Mouse (Mus musculus): ENCODE measurements around the gene Pmf1. TPM values are rescaled to one million over a fixed set of nuclear protein-coding genes. Genes with fewer than 3 reads are reported as not detected.

The Pmf1 gene
- polyA plus RNA-seq, 2 experiments = 99.9 to 109 TPM

DNA sequence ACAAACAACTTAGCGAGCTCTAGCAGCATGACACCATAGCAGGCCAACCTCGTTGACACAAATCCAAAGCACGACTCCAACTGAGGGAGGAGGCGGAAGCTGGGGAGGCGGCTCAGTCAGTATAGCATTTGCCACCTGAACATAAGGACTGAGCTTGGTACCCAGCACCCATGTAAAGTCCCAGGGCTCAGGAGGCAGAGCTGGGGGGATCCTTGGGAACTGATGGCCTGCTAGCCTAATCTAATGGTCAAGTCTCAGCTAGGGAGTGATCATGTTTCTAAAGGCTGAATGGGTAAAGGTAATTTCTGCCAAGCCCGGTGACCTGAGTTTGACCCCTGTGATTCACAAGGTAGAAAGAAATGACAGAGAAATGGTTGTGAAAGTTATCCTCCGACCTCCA, 2.6 kb downstream of the Pmf1 start:
- no peak for DNase-seq (ENCODE audit: low spot score)

DNA sequence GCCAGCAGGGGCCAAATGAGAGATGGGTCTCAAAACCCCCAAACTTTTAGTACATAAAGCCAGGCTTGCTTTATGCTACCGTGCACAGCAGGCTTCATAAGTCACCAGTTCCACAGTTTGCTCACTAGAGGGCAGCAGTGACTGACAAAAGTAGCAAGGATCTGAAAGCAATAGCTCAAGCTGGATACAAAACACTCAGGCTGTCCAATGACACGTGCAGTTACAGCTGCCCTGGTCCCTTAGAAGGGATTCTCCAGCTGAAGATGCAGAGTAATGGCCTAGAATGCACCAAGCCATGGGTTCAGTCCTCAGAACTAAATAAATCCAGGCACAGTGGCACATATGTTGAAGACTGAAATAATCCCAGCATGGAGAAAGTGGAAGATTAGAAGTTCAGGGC, 3.0 kb downstream of the Pmf1 start:
- Histone ChIP-seq H3K27ac (replicated peaks; ENCODE audit: low read depth, low read length) (no peak overlapping the region), H3K9ac (ENCODE audit: low read depth, low read length, severe bottlenecking) (no peak overlapping the region), H3K27me3 (ENCODE audit: control insufficient read depth, insufficient read depth, low read length) (no peaks in the 10 kb centered on the region), H3K9me3 (ENCODE audit: control insufficient read depth, low read length) (no peaks in the 10 kb centered on the region), H3K4me3 (replicated peaks; ENCODE audit: low read length) (no peak overlapping the region), H3K4me2 (replicated peaks; ENCODE audit: low read depth, low read length, severe bottlenecking) (no peak overlapping the region), H3K36me3 (ENCODE audit: control insufficient read depth, insufficient read depth, low read length) (peaks cover 22% of the 10 kb centered on the region), H3K4me1 (ENCODE audit: control insufficient read depth, insufficient read depth, low read length) (peaks cover 10% of the 10 kb centered on the region; the same call in 1 of the 2 replicates)
- TF ChIP-seq POLR2A (IDR thresholded peaks at IDR 0.05; ENCODE audit: borderline replicate concordance, extremely low read depth, insufficient read depth, insufficient read length) = no peak
- peak; percentile 93 for DNase-seq (ENCODE audit: low spot score)
- WGBS = 2% methylated on average over 2 of the region's 2 CpGs
- peak; percentile 10; the same call in 1 of the 2 replicates for ATAC-seq (ENCODE audit: low FRiP score, low read depth)

More for the DNA sequence above, 2.6 kb downstream of the Pmf1 start:
- no peak overlapping the region for H3K9ac ChIP-seq (ENCODE audit: low read depth, low read length, severe bottlenecking)
- WGBS = 56% methylated on average over 7 of the region's 7 CpGs
- H3K4me1 ChIP-seq (ENCODE audit: control insufficient read depth, insufficient read depth, low read length) = peaks cover 10% of the 10 kb centered on the region; the same call in 1 of the 2 replicates
- peaks cover 22% of the 10 kb centered on the region for H3K36me3 ChIP-seq (ENCODE audit: control insufficient read depth, insufficient read depth, low read length)
- no peaks in the 10 kb centered on the region for H3K9me3 ChIP-seq (ENCODE audit: control insufficient read depth, low read length)
- no peak for TF ChIP-seq POLR2A (IDR thresholded peaks at IDR 0.05; ENCODE audit: borderline replicate concordance, extremely low read depth, insufficient read depth, insufficient read length)
- H3K27me3 ChIP-seq (ENCODE audit: control insufficient read depth, insufficient read depth, low read length) = no peaks in the 10 kb centered on the region
- H3K4me3 ChIP-seq (replicated peaks; ENCODE audit: low read length) = no peak overlapping the region
- no peak overlapping the region for H3K4me2 ChIP-seq (replicated peaks; ENCODE audit: low read depth, low read length, severe bottlenecking)
- no peak overlapping the region for H3K27ac ChIP-seq (replicated peaks; ENCODE audit: low read depth, low read length)
- ATAC-seq (ENCODE audit: low FRiP score, low read depth) = no peak

DNA sequence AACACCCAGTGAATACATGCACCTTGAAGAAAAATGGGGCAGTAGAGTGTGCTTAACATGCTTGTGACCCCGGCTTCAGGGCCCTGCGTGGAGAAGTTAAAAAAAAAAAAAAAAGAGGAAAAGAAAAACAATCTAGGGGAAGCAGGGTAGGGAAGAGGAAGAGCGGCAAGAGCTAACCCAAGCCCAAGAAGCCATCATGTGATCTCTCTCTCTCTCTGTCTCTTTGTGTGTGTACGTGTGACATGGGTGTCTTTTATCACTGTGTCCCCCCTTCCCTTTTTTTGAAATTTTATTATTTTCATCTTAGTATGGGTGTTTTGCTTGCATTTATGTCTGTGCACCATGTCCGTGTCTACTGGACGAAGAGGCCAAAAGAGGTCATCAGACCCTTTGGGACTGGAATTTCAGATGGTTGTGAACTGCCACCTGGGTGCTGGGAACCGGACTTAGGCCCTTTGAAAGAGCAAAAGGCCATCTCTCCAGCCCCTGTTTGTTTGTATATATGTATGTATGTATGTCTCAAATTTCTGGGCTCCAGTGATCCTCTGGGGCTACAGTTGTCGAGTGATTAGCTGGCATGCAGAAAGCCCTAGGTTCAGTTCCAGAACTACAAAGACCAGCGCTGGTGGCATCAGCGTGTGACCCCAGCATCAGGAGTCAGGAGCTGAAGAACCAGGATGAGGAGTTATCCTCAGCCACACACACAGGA, 6.5 kb downstream of the Pmf1 start:
- 0 out of 2 replicates have a peak, but pooled peaks cover 3% of the 10 kb centered on the region for H3K4me1 ChIP-seq (ENCODE audit: control insufficient read depth, insufficient read depth, low read length)
- H3K36me3 ChIP-seq (ENCODE audit: control insufficient read depth, insufficient read depth, low read length) = peaks cover 22% of the 10 kb centered on the region
- H3K9ac ChIP-seq (ENCODE audit: low read depth, low read length, severe bottlenecking) = no peak overlapping the region
- DNase-seq (ENCODE audit: low spot score) (no peak), ATAC-seq (ENCODE audit: low FRiP score, low read depth) (no peak)
- H3K27ac ChIP-seq (replicated peaks; ENCODE audit: low read depth, low read length) = no peak overlapping the region
- no peak overlapping the region for H3K4me2 ChIP-seq (replicated peaks; ENCODE audit: low read depth, low read length, severe bottlenecking)
- WGBS = 90% methylated on average over 10 of the region's 10 CpGs
- no peaks in the 10 kb centered on the region for H3K27me3 ChIP-seq (ENCODE audit: control insufficient read depth, insufficient read depth, low read length)
- no peaks in the 10 kb centered on the region for H3K9me3 ChIP-seq (ENCODE audit: control insufficient read depth, low read length)
- TF ChIP-seq POLR2A (IDR thresholded peaks at IDR 0.05; ENCODE audit: borderline replicate concordance, extremely low read depth, insufficient read depth, insufficient read length) = no peak
- H3K4me3 ChIP-seq (replicated peaks; ENCODE audit: low read length) = no peak overlapping the region

DNA sequence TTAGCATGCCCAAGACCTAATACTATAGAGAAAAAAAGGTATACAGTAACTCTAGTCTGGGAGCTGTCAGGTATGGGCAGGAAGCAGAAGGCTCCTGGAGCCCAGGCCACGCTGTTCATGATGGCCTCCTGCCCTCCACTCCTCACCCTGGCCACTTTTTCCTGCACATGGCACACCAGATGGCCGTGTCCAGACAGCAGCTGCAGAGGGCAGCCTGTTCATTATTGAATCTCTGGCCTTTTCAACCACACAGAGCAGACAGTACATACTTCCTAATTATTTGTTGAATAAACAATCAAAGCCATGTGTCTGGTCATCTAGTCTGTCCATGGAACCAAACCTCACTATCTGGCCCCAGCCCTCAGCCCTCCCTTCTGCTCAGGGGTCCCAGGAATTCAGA, 11.5 kb downstream of the Pmf1 start:
- Histone ChIP-seq H3K4me3 (replicated peaks; ENCODE audit: low read length) (no peak overlapping the region), H3K4me1 (ENCODE audit: control insufficient read depth, insufficient read depth, low read length) (no peaks in the 10 kb centered on the region), H3K27ac (replicated peaks; ENCODE audit: low read depth, low read length) (no peak overlapping the region), H3K27me3 (ENCODE audit: control insufficient read depth, insufficient read depth, low read length) (no peaks in the 10 kb centered on the region), H3K9me3 (ENCODE audit: control insufficient read depth, low read length) (no peaks in the 10 kb centered on the region), H3K9ac (ENCODE audit: low read depth, low read length, severe bottlenecking) (no peak overlapping the region), H3K4me2 (replicated peaks; ENCODE audit: low read depth, low read length, severe bottlenecking) (no peak overlapping the region), H3K36me3 (ENCODE audit: control insufficient read depth, insufficient read depth, low read length) (peaks cover 38% of the 10 kb centered on the region)
- ATAC-seq (ENCODE audit: low FRiP score, low read depth) = no peak
- WGBS = 66% methylated on average over 2 of the region's 2 CpGs
- TF ChIP-seq POLR2A (IDR thresholded peaks at IDR 0.05; ENCODE audit: borderline replicate concordance, extremely low read depth, insufficient read depth, insufficient read length) = no peak
- no peak for DNase-seq (ENCODE audit: low spot score)

DNA sequence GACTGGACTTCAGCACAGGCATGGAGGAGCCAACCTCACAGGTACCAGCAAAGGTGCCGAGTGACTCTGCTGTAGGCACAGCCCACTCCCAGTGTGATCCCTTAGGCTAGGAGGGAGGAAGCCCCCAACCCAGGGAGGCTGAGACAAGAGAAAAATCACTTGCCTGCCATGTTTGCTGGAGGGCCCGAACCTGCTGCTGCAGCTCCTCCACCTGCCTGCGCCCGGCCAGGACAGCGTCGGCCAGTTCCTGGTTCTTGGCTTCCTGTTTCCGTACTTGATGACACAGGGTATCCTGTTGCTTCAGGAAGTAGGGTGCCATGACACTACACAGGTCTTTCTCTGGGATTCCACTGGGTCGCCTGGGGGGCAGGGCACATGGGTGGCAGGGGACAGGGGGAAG, 14.4 kb downstream of the Pmf1 start:
- Histone ChIP-seq H3K9me3 (ENCODE audit: control insufficient read depth, low read length) (no peaks in the 10 kb centered on the region), H3K9ac (ENCODE audit: low read depth, low read length, severe bottlenecking) (no peak overlapping the region), H3K27ac (replicated peaks; ENCODE audit: low read depth, low read length) (no peak overlapping the region), H3K36me3 (ENCODE audit: control insufficient read depth, insufficient read depth, low read length) (peaks cover 26% of the 10 kb centered on the region), H3K4me3 (replicated peaks; ENCODE audit: low read length) (no peak overlapping the region), H3K27me3 (ENCODE audit: control insufficient read depth, insufficient read depth, low read length) (no peaks in the 10 kb centered on the region), H3K4me1 (ENCODE audit: control insufficient read depth, insufficient read depth, low read length) (no peaks in the 10 kb centered on the region), H3K4me2 (replicated peaks; ENCODE audit: low read depth, low read length, severe bottlenecking) (no peak overlapping the region)
- 98% methylated on average over 8 of the region's 8 CpGs for WGBS
- DNase-seq (ENCODE audit: low spot score) (no peak), ATAC-seq (ENCODE audit: low FRiP score, low read depth) (no peak)
- TF ChIP-seq POLR2A (IDR thresholded peaks at IDR 0.05; ENCODE audit: borderline replicate concordance, extremely low read depth, insufficient read depth, insufficient read length) = no peak

All from limb, embryonic 14.5 days (tissue).